Mouse (Mus musculus) testis, adult 2 months (tissue): ENCODE data around the gene Cpxm2.

Experiments used
- CTCF ChIP-seq: fragments of 200-500 bp; IDR thresholded peaks from 2 replicates; pipeline ENCODE4 v1.5.1; 2012; ENCODE audit warnings: low read depth, mild to moderate bottlenecking, inconsistent platforms, low read length, moderate library complexity; ENCODE audit not compliant: control insufficient read depth, insufficient read depth, insufficient replicate concordance
- POLR2A ChIP-seq: fragments of 200-500 bp; IDR thresholded peaks from 2 replicates; pipeline ENCODE4 v1.6.1; 2012; ENCODE audit warnings: low read depth, mild to moderate bottlenecking, inconsistent platforms, low read length, moderate library complexity; ENCODE audit not compliant: control insufficient read depth

GRCm38 (mm10) chr7:132088606-132089005 is 65.9 kb downstream of the Cpxm2 start:
- no peak for TF ChIP-seq CTCF
- no peak for TF ChIP-seq POLR2A
